In genomic region chr12:3773643-3774042, GRCm38 (mm10) we compare ENCODE assay signal across 28 mouse cellular contexts. TPM values are rescaled to one million over a fixed set of nuclear protein-coding genes. Genes with fewer than 3 reads are reported as not detected.
DNase-seq lines count a peak whose midpoint lies in the region; ATAC-seq and TF ChIP-seq lines count a peak whose summit lies in the region.
"Had no signal": no experiment of that assay in that cellular context is flagged by ENCODE, and none has a peak within 500 bp of the region (broad histone marks: within the 10 kb centered on the region; RNA-seq: fewer than 3 reads in every experiment).

No protein-coding gene starts in this region.

- peaks cover 5% of the 10 kb centered on the region; the same call in 1 of the 2 replicates for H3K4me1 ChIP-seq in intestine, postnatal 0 days (replicated peaks; ENCODE audit: control insufficient read depth, insufficient read depth, low read length)
- peaks cover 21% of the 10 kb centered on the region for H3K4me1 ChIP-seq in intestine, embryonic 15.5 days (replicated peaks)
- peaks cover 71% of the 10 kb centered on the region for H3K4me1 ChIP-seq in megakaryocyte, embryonic 14.5 days
- H3K4me1 ChIP-seq in olfactory bulb, adult 2 months (ENCODE audit: control insufficient read depth, insufficient read depth, low read length), result peaks cover 23% of the 10 kb centered on the region
- H3K4me1 ChIP-seq: forebrain, embryonic 10.5 days; forebrain, embryonic 13.5 days; heart, embryonic 15.5 days; hindbrain, embryonic 13.5 days had no signal

- no peak for TF ChIP-seq POLR2A in olfactory bulb, adult 2 months (IDR thresholded peaks at IDR 0.05; ENCODE audit: insufficient read depth, low read depth, low read length)

- peak overlapping the region; percentile 15; the same call in 1 of the 2 replicates for H3K27ac ChIP-seq in intestine, postnatal 0 days (ENCODE audit: low read depth, low read length)
- no peak overlapping the region for H3K27ac ChIP-seq in intestine, embryonic 15.5 days
- H3K27ac ChIP-seq in olfactory bulb, adult 2 months (ENCODE audit: insufficient read depth, low read depth, low read length), result peak overlapping the region; percentile 62
- H3K27ac ChIP-seq: forebrain, embryonic 10.5 days; forebrain, embryonic 13.5 days; heart, embryonic 15.5 days; hindbrain, embryonic 10.5 days; hindbrain, embryonic 13.5 days had no signal

- H3K27me3 ChIP-seq in intestine, postnatal 0 days (replicated peaks; ENCODE audit: control insufficient read depth, insufficient read depth, low read length), result no peaks in the 10 kb centered on the region
- H3K27me3 ChIP-seq in intestine, embryonic 15.5 days (replicated peaks), result no peaks in the 10 kb centered on the region
- H3K27me3 ChIP-seq in megakaryocyte, embryonic 14.5 days (replicated peaks), result no peaks in the 10 kb centered on the region
- H3K27me3 ChIP-seq: CH12.LX; forebrain, embryonic 13.5 days; heart, embryonic 15.5 days; hindbrain, embryonic 13.5 days; Patski had no signal

- no peak for TF ChIP-seq CTCF in intestine, postnatal 0 days (IDR thresholded peaks at IDR 0.05; ENCODE audit: low read depth)
- no peak for TF ChIP-seq CTCF in olfactory bulb, adult 2 months (IDR thresholded peaks at IDR 0.05; ENCODE audit: insufficient read depth, low read depth, low read length)

- H3K9me3 ChIP-seq in intestine, postnatal 0 days (ENCODE audit: control insufficient read depth), result no peaks in the 10 kb centered on the region
- no peaks in the 10 kb centered on the region for H3K9me3 ChIP-seq in intestine, embryonic 15.5 days
- no peaks in the 10 kb centered on the region for H3K9me3 ChIP-seq in megakaryocyte, embryonic 14.5 days
- H3K9me3 ChIP-seq: forebrain, embryonic 10.5 days; forebrain, embryonic 13.5 days; G1E; heart, embryonic 15.5 days; hindbrain, embryonic 10.5 days; hindbrain, embryonic 13.5 days had no signal

- 71% methylated on average over 3 of the region's 3 CpGs for WGBS in intestine, postnatal 0 days
- 90% methylated on average over 3 of the region's 3 CpGs for WGBS in intestine, embryonic 15.5 days
- WGBS in olfactory bulb, adult 2 months, result 63% methylated on average over 3 of the region's 3 CpGs

- no peaks in the 10 kb centered on the region for H3K36me3 ChIP-seq in intestine, postnatal 0 days (ENCODE audit: control insufficient read depth, insufficient read depth)
- no peaks in the 10 kb centered on the region for H3K36me3 ChIP-seq in intestine, embryonic 15.5 days
- peaks cover 8% of the 10 kb centered on the region for H3K36me3 ChIP-seq in megakaryocyte, embryonic 14.5 days (replicated peaks; ENCODE audit: low read length)
- H3K36me3 ChIP-seq: G1E; heart, embryonic 15.5 days had no signal

- no peak overlapping the region for H3K4me3 ChIP-seq in intestine, postnatal 0 days (ENCODE audit: low read depth, low read length)
- no peak overlapping the region for H3K4me3 ChIP-seq in intestine, embryonic 15.5 days (replicated peaks)
- H3K4me3 ChIP-seq in megakaryocyte, embryonic 14.5 days (replicated peaks), result peak overlapping the region; percentile 54
- H3K4me3 ChIP-seq in olfactory bulb, adult 2 months (ENCODE audit: insufficient read depth, low read depth, low read length), result no peak overlapping the region
- H3K4me3 ChIP-seq: forebrain, embryonic 10.5 days; forebrain, embryonic 13.5 days; heart, embryonic 15.5 days; hindbrain, embryonic 10.5 days; hindbrain, embryonic 13.5 days had no signal

- no peak for ATAC-seq in intestine, postnatal 0 days
- no peak for ATAC-seq in intestine, embryonic 15.5 days
- no peak for ATAC-seq in megakaryocyte, adult 5-6 weeks (ENCODE audit: poor library complexity, severe bottlenecking)
- ATAC-seq: forebrain, embryonic 13.5 days; forebrain, embryonic 16.5 days; hindbrain, embryonic 16.5 days; Patski had no signal

- no peak overlapping the region for H3K4me2 ChIP-seq in intestine, postnatal 0 days (replicated peaks; ENCODE audit: low read depth)
- H3K4me2 ChIP-seq in intestine, embryonic 15.5 days (replicated peaks), result no peak overlapping the region
- H3K4me2 ChIP-seq: forebrain, embryonic 13.5 days; heart, embryonic 11.5 days; heart, embryonic 15.5 days; hindbrain, embryonic 13.5 days had no signal

- H3K9ac ChIP-seq in intestine, postnatal 0 days (ENCODE audit: low read depth, low read length), result no peak overlapping the region
- no peak overlapping the region for H3K9ac ChIP-seq in intestine, embryonic 15.5 days
- H3K9ac ChIP-seq: forebrain, embryonic 13.5 days; heart, embryonic 15.5 days; hindbrain, embryonic 13.5 days had no signal

- peak; percentile 47 to 70 for DNase-seq in frontal cortex, adult 2 months (ENCODE audit: extremely low spot score in 1 of 2, low spot score in 1 of 2)
- no peak for DNase-seq in frontal cortex, postnatal 25 days (ENCODE audit: low spot score in 2 of 2)
- DNase-seq in urinary bladder, adult 2 months (ENCODE audit: low spot score), result no peak
- DNase-seq: adrenal gland, postnatal 10 days; adrenal gland, postnatal 36 days; B cell, adult 2 months; cerebellum, adult 18-20 months; cerebellum, adult 9-10 months; cerebellum, postnatal 14 days; gastrocnemius, postnatal 10 days; heart, postnatal 10 days; heart, postnatal 36 days had no signal

RNA-seq across cellular contexts. Expression of gene Dnmt3a, which starts 32.2 kb away (rescaled TPM):
- 42.5 and 44.7 TPM in 2 replicates for polyA plus RNA-seq in frontal cortex, adult 2 months (2012; rRNA removed)
- 33.9 and 42.2 TPM in 2 replicates for polyA plus RNA-seq in intestine, postnatal 0 days (2015; fragmentation: Nextera tagmentation; extraction: Ambion mirVana)
- 114 and 120 TPM in 2 replicates for polyA plus RNA-seq in intestine, embryonic 15.5 days (2015; fragmentation: Nextera tagmentation; extraction: Ambion mirVana)
- polyA plus RNA-seq in megakaryocyte, embryonic 14.5 days (2012; ENCODE audit: insufficient read depth, low replicate concordance), result 27.5 and 30.1 TPM in 2 replicates
- 3.5 and 5.5 TPM in 2 replicates for total RNA-seq in megakaryocyte, adult 5-6 weeks (2015)
- total RNA-seq in megakaryocyte, adult 5-6 weeks (2017), result 5.3 and 13.8 TPM in 2 replicates
- not detected in 2 replicates for polyA plus RNA-seq in olfactory bulb, adult 2 months (2012; ENCODE audit: insufficient read depth, insufficient read length, low replicate concordance, missing spikeins)
- 14.8 and 16.6 TPM in 2 replicates for polyA plus RNA-seq in urinary bladder, adult 2 months (2012; rRNA removed)

Comparison
In these comparisons a context has a peak if more than half of its experiments do, and no peak if none do; other contexts are left out.
1. DNase-seq: peak in frontal cortex, adult 2 months (2 of 2); none in frontal cortex, postnatal 25 days (0 of 2) and urinary bladder, adult 2 months (single experiment).